Mouse (Mus musculus): ENCODE results near the gene Rgma. TPM values are rescaled to one million over a fixed set of nuclear protein-coding genes. Genes with fewer than 3 reads are reported as not detected.

Rgma gene
- total and polyA plus RNA-seq, 3 experiments, result 0.04 to 0.07 TPM; not detected in 1

GRCm38 (mm10) chr7:73403538-73403937, 28.2 kb downstream of the Rgma start:
- dilution Hi-C loops (cut with MboI; ENCODE audit: extremely low pct_ligation_motif_present, extremely low pct_unique_long_range_greater_than_20kb, low sequenced_read_pairs) (no loop called here), in situ Hi-C loops (cut with MboI; ENCODE audit: low pct_ligation_motif_present, low pct_unique_long_range_greater_than_20kb, low sequenced_read_pairs) (no loop called here)
- H3K4me1 ChIP-seq (ENCODE audit: control insufficient read depth in 1 of 2, insufficient read depth in 2 of 2), result peaks cover 0 to 11% of the 10 kb centered on the region in 2 experiments; a peak in 3 of 4 replicates
- H3K27me3 ChIP-seq (replicated peaks), result peaks cover 4% of the 10 kb centered on the region
- no peak overlapping the region for H3K4me3 ChIP-seq (replicated peaks in 1 of 3; ENCODE audit: low read depth in 2 of 3, low read length in 2 of 3, poor library complexity in 1 of 3)
- H3K27ac ChIP-seq (ENCODE audit: insufficient read depth, low read depth), result no peak overlapping the region
- no peaks in the 10 kb centered on the region for H3K36me3 ChIP-seq (replicated peaks in 1 of 2; ENCODE audit: control insufficient read depth in 1 of 2, insufficient read depth in 1 of 2, low read length in 1 of 2)
- no peaks in the 10 kb centered on the region for H3K79me2 ChIP-seq (replicated peaks; ENCODE audit: control insufficient read depth, extremely low read depth, insufficient read depth, poor library complexity, severe bottlenecking)
- H3K4me2 ChIP-seq (ENCODE audit: insufficient read depth, low read depth, poor library complexity, severe bottlenecking), result no peak overlapping the region
- no peak overlapping the region for H3K9ac ChIP-seq (ENCODE audit: insufficient read depth, low read depth)
- H3K9me3 ChIP-seq (replicated peaks; ENCODE audit: low read length), result peaks cover 7% of the 10 kb centered on the region
- DNase-seq (ENCODE audit: extremely low read depth), result no peak
- TF ChIP-seq TCF12 (IDR thresholded peaks at IDR 0.05; ENCODE audit: low read depth, low read length) (no peak), HCFC1 (IDR thresholded peaks at IDR 0.05; ENCODE audit: low read depth, low read length) (no peak), EP300 (IDR thresholded peaks at IDR 0.05; ENCODE audit: low read length) (no peak), CHD1 (IDR thresholded peaks at IDR 0.05; ENCODE audit: low read depth, low read length) (no peak), ZKSCAN1 (IDR thresholded peaks at IDR 0.05; ENCODE audit: borderline replicate concordance, low read depth, low read length) (peak; percentile 39; the same call in 1 of the 2 replicates)

- Histone ChIP-seq H3K4me1 (ENCODE audit: control insufficient read depth in 1 of 2, insufficient read depth in 2 of 2) (no peaks in the 10 kb centered on the region), H3K27ac (ENCODE audit: insufficient read depth, low read depth) (no peak overlapping the region), H3K4me3 (replicated peaks in 1 of 3; ENCODE audit: low read depth in 2 of 3, low read length in 2 of 3, poor library complexity in 1 of 3) (no peak overlapping the region), H3K4me2 (ENCODE audit: insufficient read depth, low read depth, poor library complexity, severe bottlenecking) (no peak overlapping the region), H3K27me3 (replicated peaks) (no peaks in the 10 kb centered on the region), H3K36me3 (replicated peaks in 1 of 2; ENCODE audit: control insufficient read depth in 1 of 2, insufficient read depth in 1 of 2, low read length in 1 of 2) (no peaks in the 10 kb centered on the region), H3K79me2 (replicated peaks; ENCODE audit: control insufficient read depth, extremely low read depth, insufficient read depth, poor library complexity, severe bottlenecking) (no peaks in the 10 kb centered on the region), H3K9me3 (replicated peaks; ENCODE audit: low read length) (peaks cover 7% of the 10 kb centered on the region), H3K9ac (ENCODE audit: insufficient read depth, low read depth) (no peak overlapping the region)
- no peak for DNase-seq (ENCODE audit: extremely low read depth)
- no peak for TF ChIP-seq CHD1 (IDR thresholded peaks at IDR 0.05; ENCODE audit: low read depth, low read length)
- no peak for TF ChIP-seq RAD21 (IDR thresholded peaks at IDR 0.05; ENCODE audit: low read depth, low read length)
- TF ChIP-seq NRF1 (IDR thresholded peaks at IDR 0.05; ENCODE audit: low read depth, low read length), result no peak
- TF ChIP-seq PAX5 (IDR thresholded peaks at IDR 0.05; ENCODE audit: low read length), result no peak
- no peak for TF ChIP-seq ZNF384 (IDR thresholded peaks at IDR 0.05; ENCODE audit: low read depth, low read length)
- TF ChIP-seq UBTF (IDR thresholded peaks at IDR 0.05; ENCODE audit: low read depth, low read length), result no peak
- TF ChIP-seq RCOR1 (conservative IDR thresholded peaks at IDR 0.05; ENCODE audit: low read depth, low read length), result no peak
- dilution Hi-C loops (cut with MboI; ENCODE audit: extremely low pct_ligation_motif_present, extremely low pct_unique_long_range_greater_than_20kb, low sequenced_read_pairs), result no loop called here
- in situ Hi-C loops (cut with MboI; ENCODE audit: low pct_ligation_motif_present, low pct_unique_long_range_greater_than_20kb, low sequenced_read_pairs), result no loop called here
Measured at GRCm38 (mm10) chr7:73405550-73405949, 30.2 kb downstream of the Rgma start.

- no peaks in the 10 kb centered on the region for H3K36me3 ChIP-seq (replicated peaks in 1 of 2; ENCODE audit: control insufficient read depth in 1 of 2, insufficient read depth in 1 of 2, low read length in 1 of 2)
- peaks cover 10 to 23% of the 10 kb centered on the region in 2 experiments for H3K4me1 ChIP-seq (ENCODE audit: control insufficient read depth in 1 of 2, insufficient read depth in 2 of 2)
- peak overlapping the region; percentile 42 for H3K4me2 ChIP-seq (ENCODE audit: insufficient read depth, low read depth, poor library complexity, severe bottlenecking)
- H3K9ac ChIP-seq (ENCODE audit: insufficient read depth, low read depth), result no peak overlapping the region
- dilution Hi-C loops (cut with MboI; ENCODE audit: extremely low pct_ligation_motif_present, extremely low pct_unique_long_range_greater_than_20kb, low sequenced_read_pairs), result no loop called here
- in situ Hi-C loops (cut with MboI; ENCODE audit: low pct_ligation_motif_present, low pct_unique_long_range_greater_than_20kb, low sequenced_read_pairs), result no loop called here
- TF ChIP-seq RCOR1 (conservative IDR thresholded peaks at IDR 0.05; ENCODE audit: low read depth, low read length), result no peak
- TF ChIP-seq ZKSCAN1 (IDR thresholded peaks at IDR 0.05; ENCODE audit: borderline replicate concordance, low read depth, low read length), result no peak
- TF ChIP-seq MEF2A (IDR thresholded peaks at IDR 0.05; ENCODE audit: borderline replicate concordance, low read depth, low read length), result peak; percentile 75; the same call in 1 of the 2 replicates
- no peak for TF ChIP-seq JUND (conservative IDR thresholded peaks at IDR 0.05; ENCODE audit: low read depth, low read length)
- no peak for TF ChIP-seq ZC3H11A (IDR thresholded peaks at IDR 0.05; ENCODE audit: low read depth, low read length)
- no peak for TF ChIP-seq POLR2AphosphoS2 (IDR thresholded peaks at IDR 0.05; ENCODE audit: low read depth, low read length)
- TF ChIP-seq NRF1 (IDR thresholded peaks at IDR 0.05; ENCODE audit: low read depth, low read length), result no peak
- no peak for TF ChIP-seq SMC3 (IDR thresholded peaks at IDR 0.05; ENCODE audit: low read depth, low read length)
- no peak; the same call in 1 of the 2 replicates for TF ChIP-seq SIN3A (IDR thresholded peaks at IDR 0.05; ENCODE audit: low read length)
- TF ChIP-seq EP300 (IDR thresholded peaks at IDR 0.05; ENCODE audit: low read length), result 0 out of 2 replicates have a peak, but pooled peaks have one; percentile 25
- TF ChIP-seq ZNF384 (IDR thresholded peaks at IDR 0.05; ENCODE audit: low read depth, low read length), result no peak
- TF ChIP-seq JUN (IDR thresholded peaks at IDR 0.05; ENCODE audit: insufficient read depth, low read depth, low read length), result no peak
- 0 out of 2 replicates have a peak, but pooled peaks have one; percentile 53 for TF ChIP-seq MAZ (IDR thresholded peaks at IDR 0.05; ENCODE audit: low read depth, low read length)
- TF ChIP-seq NELFE (IDR thresholded peaks at IDR 0.05; ENCODE audit: low read depth, low read length), result no peak
- peak; percentile 66; the same call in 1 of the 2 replicates for TF ChIP-seq IRF4 (IDR thresholded peaks at IDR 0.05; ENCODE audit: low read depth, low read length)
- no peak for TF ChIP-seq CHD1 (IDR thresholded peaks at IDR 0.05; ENCODE audit: low read depth, low read length)
- TF ChIP-seq CHD2 (IDR thresholded peaks at IDR 0.05; ENCODE audit: low read length), result no peak
- TF ChIP-seq ZMIZ1 (IDR thresholded peaks at IDR 0.05; ENCODE audit: low read depth, low read length), result no peak
- TF ChIP-seq MXI1 (IDR thresholded peaks at IDR 0.05; ENCODE audit: low read depth, low read length), result no peak
- no peak overlapping the region for H3K27ac ChIP-seq (ENCODE audit: insufficient read depth, low read depth)
- H3K4me3 ChIP-seq (replicated peaks in 1 of 3; ENCODE audit: low read depth in 2 of 3, low read length in 2 of 3, poor library complexity in 1 of 3), result peak overlapping the region in 1 of 3 experiments; percentile 14
- peaks cover 7% of the 10 kb centered on the region for H3K9me3 ChIP-seq (replicated peaks; ENCODE audit: low read length)
- peak; percentile 74 for DNase-seq (ENCODE audit: extremely low read depth)
- no peaks in the 10 kb centered on the region for H3K27me3 ChIP-seq (replicated peaks)
- H3K79me2 ChIP-seq (replicated peaks; ENCODE audit: control insufficient read depth, extremely low read depth, insufficient read depth, poor library complexity, severe bottlenecking), result no peaks in the 10 kb centered on the region
Measured at GRCm38 (mm10) chr7:73411523-73411922, 36.2 kb downstream of the Rgma start.
